Mouse (Mus musculus) CD4-positive, CD25-positive, alpha-beta regulatory T cell, adult 2 months (primary cell): ENCODE measurements around the gene Il17rc.

Experiments used
- DNase-seq: peaks from one replicate; pipeline ENCODE4 v3.0.0-alpha.2; 2012; ENCODE audit warnings: low read depth, low spot score

Il17rc gene

DNA sequence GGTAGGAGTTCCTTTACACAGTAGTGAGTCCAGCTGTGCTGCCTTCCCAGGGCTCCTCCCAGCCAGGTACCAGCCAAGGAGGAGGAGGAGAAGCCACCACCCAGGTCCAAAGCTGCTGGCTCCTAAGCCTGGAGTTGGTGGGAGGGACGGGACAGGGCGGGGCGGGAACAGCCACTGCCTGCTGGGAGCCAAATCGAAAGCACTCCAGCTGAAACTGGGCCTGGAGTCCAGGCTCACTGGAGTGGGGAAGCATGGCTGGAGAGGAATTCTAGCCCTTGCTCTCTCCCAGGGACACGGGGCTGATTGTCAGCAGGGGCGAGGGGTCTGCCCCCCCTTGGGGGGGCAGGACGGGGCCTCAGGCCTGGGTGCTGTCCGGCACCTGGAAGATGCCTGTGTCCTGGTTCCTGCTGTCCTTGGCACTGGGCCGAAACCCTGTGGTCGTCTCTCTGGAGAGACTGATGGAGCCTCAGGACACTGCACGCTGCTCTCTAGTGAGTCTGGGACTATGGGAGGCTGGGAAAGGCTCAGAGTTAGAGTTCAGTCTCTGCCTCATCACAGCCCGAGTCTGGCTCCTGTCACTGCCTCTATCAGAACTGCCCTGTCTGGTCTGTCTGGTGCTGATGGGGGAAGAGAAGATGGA, at the start of gene Il17rc:
Il17rc (plus strand) TSS at position 131 of the 640 bp plus-strand sequence.
- no peak for DNase-seq

DNA sequence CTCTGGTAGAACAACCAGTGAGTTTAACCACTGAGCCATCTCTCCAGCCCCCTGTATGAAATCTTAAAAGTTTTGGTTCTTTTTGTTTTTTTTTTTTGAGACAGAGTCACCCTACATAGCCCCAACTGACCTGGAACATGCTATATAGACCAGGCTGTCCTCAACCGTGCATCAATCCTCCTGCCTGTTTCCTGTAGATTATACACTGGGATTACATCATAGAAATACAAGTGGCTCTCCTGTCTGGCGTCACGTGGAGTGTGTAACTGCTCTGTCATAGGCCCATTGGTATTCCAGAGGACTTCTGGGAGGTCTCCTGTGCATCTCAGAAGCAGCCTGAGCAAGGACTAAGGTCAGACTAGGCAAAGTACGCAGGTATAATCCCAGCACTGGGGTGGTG, 48.2 kb upstream of the Il17rc start:
- DNase-seq, result no peak

GRCm38 (mm10) chr6:113424187-113424586, 47.0 kb upstream of the Il17rc start:
- DNase-seq, result no peak

- DNase-seq, result no peak
Observed at GRCm38 (mm10) chr6:113426696-113427095, 44.5 kb upstream of the Il17rc start.

GRCm38 (mm10) chr6:113427397-113427796, 43.8 kb upstream of the Il17rc start:
- peak; percentile 70 for DNase-seq

DNA sequence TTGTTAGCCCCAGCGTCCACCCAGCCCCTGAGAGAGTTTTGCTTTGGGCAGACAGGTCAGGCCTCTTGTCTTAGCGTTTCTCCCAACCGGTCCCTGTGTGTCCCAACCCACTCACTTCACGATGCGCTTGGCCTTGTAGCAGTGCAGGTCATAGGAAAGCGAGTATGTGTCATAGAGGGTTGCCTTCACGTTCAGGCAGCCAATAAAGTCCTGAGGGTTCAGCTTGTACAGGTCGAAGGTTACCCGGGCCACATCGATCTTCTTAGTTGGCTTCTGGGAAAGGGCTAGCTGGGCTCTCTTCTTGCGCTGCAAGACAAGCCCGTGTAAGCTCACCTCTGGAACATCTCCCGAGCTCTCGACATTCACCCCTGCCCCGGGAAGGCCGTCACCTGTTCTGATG, 43.2 kb upstream of the Il17rc start:
- no peak for DNase-seq

- no peak for DNase-seq
Observed at GRCm38 (mm10) chr6:113429965-113430364, 41.3 kb upstream of the Il17rc start.

- no peak for DNase-seq
Observed at GRCm38 (mm10) chr6:113430846-113431245, 40.4 kb upstream of the Il17rc start.

DNA sequence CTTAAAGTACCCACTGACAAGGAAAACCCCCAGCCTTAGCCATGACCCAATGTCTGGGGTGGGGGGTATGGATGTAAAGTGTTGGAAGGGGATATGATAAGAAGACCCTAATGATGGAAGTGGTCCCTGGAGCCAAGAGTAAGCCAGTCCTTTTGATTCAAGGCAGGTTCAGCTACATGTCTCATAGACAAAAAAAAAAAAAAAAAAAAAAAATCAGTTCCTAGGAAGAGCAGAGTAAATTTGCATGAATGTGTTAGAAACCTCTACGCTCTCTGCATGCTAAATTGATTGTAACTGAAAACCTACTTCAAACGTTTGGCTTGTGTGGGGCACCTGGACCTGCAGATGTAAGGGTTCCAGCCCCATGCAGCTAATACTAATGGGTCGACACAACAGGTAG, 39.4 kb upstream of the Il17rc start:
- no peak for DNase-seq

GRCm38 (mm10) chr6:113433661-113434060, 37.6 kb upstream of the Il17rc start:
- no peak for DNase-seq

DNA sequence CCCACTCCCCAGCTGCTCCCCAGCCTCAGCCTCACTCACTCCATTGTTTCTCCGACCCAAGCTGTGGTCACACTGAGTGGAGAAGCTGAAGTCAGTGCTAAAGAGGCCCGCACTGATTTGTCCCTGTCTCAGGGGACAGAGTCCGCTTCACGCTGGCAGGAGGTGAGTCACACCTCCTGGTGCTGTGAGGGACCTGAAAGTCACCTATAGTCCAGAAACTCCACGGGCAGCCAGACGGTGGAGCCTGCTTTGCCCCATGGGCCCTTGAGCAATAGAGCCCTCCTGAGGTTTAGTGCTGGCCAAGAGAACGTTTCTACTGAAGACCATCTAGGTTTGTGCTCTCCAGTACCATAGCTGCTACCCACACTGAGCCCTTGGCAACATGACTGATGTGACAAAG, 36.5 kb upstream of the Il17rc start:
- DNase-seq, result no peak

GRCm38 (mm10) chr6:113435664-113436205, 35.5 kb upstream of the Il17rc start, which contains the start of gene Cidec:
Gene Cidec, minus strand, starts transcription at chr6:113435760.
- DNase-seq, result no peak

DNA sequence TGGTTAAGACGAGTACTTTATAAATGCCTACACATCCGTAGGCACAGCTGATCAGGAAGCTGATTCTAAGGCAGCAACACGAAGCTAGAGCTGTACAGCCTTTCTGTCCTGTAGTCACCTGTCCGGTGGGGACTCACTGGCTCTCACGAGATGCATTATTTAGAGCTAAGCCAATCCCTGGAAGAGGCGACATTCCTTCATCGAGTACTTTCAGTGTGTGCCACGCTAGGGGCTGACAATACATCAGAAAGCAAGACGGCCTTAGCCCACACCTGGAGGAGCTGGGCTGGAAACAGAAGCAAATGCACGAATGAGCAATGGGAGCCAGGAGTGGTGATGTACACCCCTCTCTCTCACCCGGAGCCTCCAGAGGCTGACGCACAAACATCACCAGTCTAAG, 34.1 kb upstream of the Il17rc start:
- no peak for DNase-seq

DNA sequence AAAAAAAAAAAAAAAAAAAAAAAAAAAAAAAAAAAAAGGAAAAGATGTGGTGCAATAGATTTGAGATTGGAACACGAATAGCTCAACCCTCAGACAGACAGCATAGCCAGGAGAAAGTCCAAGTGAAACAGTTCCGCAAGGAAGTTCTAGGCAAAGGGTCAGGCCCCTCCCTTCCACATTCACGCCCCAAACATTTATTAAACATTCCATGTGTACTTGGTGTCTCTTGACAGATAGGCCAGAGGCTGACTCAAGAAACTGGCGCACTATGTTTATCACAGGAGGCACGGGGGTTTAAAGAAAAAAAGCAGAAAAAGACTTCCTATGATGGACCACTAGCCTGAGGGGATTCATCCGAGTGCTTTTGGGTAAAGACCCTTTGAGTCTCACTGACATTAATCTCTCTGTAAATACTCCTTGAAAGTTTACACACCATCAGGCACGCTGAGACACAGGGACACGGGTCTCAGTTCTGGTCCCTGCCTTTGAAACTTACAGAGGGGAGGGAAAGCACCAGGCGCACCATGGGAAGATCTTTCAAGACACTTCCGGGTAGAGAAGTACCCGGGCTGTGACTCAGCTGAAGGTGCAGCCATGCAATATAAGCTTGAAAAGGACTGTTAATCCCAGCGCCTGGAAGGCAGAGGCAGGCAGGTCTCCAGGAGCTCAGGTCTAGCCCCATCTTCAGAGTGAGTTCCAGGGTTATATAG, 32.4 kb upstream of the Il17rc start:
- DNase-seq, result peak; percentile 15

- no peak for DNase-seq
Observed at GRCm38 (mm10) chr6:113440686-113441085, 30.5 kb upstream of the Il17rc start.

DNA sequence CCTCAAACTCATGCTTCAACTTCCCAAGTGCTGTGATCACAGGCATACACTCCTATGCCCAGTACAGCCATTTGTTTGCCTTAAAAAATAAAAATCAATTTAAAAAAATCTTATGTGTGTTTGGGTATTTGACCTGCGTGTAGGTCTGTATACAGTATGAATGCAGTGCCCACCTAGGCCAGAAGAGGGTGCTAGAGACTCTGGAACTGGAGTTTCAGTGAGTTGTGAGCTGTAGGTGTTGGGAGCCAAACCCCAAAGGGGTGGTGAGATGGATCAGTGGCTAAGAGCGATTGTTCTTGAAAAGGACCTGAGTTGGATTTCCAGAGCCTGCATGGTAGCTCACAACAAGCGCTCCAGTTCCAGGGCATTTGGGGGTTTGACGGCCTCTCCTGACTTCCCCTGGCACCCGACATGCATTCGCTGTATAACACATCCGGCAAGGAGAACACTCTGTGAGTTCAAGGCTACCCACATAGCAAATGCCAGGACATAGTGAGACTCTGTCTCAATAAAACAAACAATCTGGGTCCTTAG, 30.0 kb upstream of the Il17rc start:
- peak; percentile 90 for DNase-seq

DNA sequence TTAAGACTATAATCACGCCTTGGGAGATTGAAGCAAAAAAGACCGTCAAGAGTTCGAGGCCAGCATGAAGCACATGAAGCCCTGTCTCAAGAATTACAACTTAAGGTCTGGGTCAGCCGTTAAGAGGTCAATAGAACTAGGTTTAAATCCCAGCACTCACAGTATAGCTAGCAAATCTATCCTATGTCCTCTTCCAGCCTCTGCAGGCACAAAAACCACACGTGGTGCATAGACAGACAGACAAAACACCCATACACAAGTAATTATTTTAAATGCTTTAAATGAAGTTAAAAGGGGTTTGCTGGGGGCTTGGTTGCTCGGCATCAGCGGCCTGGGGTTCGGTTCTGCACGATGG, 29.2 kb upstream of the Il17rc start:
- no peak for DNase-seq

DNA sequence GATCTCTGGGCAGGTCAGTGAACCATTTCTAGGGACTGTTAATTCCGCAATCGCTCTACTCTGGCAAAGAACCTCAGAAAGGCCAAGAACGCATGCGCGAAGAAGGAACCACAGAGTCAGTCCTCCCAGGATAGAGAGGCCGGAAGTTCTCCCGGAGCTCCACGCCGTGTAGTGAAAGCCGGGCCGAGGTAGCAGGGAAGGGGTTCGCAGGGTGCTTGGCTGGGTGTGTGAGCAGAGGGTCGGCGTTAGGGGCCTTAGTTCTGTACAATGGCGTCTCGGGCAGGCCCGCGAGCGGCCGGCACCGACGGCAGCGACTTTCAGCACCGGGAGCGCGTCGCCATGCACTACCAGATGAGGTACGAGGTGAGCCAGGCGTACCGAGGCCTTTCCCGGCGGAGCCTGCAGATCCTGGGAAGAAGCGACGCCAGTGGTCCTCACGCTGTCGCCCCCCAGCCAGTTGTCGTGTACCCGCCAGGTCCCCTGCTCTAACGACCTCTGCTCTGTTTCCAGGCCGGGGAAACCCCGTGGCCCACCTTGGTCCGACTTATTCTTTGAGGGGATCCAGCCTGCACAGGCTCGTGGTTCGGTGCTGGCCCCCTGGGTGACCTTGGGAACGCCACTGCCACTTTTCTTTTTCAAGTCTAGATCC, 28.7 kb upstream of the Il17rc start, which contains the start of gene Jagn1:
Jagn1 (plus strand) TSS at position 128 of the 649 bp plus-strand sequence.
- DNase-seq, result peak; percentile 94

- peak; percentile 58 for DNase-seq
Observed at GRCm38 (mm10) chr6:113443091-113443490, 28.1 kb upstream of the Il17rc start.

GRCm38 (mm10) chr6:113444207-113444965, 26.8 kb upstream of the Il17rc start:
- DNase-seq, result no peak

GRCm38 (mm10) chr6:113447639-113448038, 23.6 kb upstream of the Il17rc start:
- no peak for DNase-seq
